Mouse (Mus musculus) ovary, postnatal 14 days (tissue): ENCODE results near the gene Khdc4.
A peak's percentile ranks its signal among the peaks of the same experiment; 100 is the strongest.

Experiments
- DNase-seq: peaks from one replicate; pipeline ENCODE4 v3.0.0; 2022; ENCODE audit warnings: low spot score

The Khdc4 gene

GRCm38 (mm10) chr3:88736556-88736955 is 51.0 kb downstream of the Khdc4 start:
- no peak for DNase-seq

- peak; percentile 42 for DNase-seq
Observed at GRCm38 (mm10) chr3:88738641-88739040, 53.0 kb downstream of the Khdc4 start.

- DNase-seq: no peak
Observed at GRCm38 (mm10) chr3:88740147-88740546, 54.5 kb downstream of the Khdc4 start.

GRCm38 (mm10) chr3:88745534-88745933 is 59.9 kb downstream of the Khdc4 start:
- DNase-seq: no peak

GRCm38 (mm10) chr3:88746139-88746870 is 60.7 kb downstream of the Khdc4 start:
- DNase-seq: no peak

- no peak for DNase-seq
Observed at GRCm38 (mm10) chr3:88746871-88747231, 61.2 kb downstream of the Khdc4 start.

GRCm38 (mm10) chr3:88754283-88754682 is 68.7 kb downstream of the Khdc4 start:
- no peak for DNase-seq

GRCm38 (mm10) chr3:88755541-88755940 is 69.9 kb downstream of the Khdc4 start:
- DNase-seq: no peak

- DNase-seq: no peak
Observed at GRCm38 (mm10) chr3:88756276-88756675, 70.7 kb downstream of the Khdc4 start.

- DNase-seq: peak; percentile 78
Observed at GRCm38 (mm10) chr3:88758045-88758500, 72.5 kb downstream of the Khdc4 start.

GRCm38 (mm10) chr3:88761619-88762018 is 76.0 kb downstream of the Khdc4 start:
- DNase-seq: no peak

- DNase-seq: no peak
Observed at GRCm38 (mm10) chr3:88762401-88762831, 76.8 kb downstream of the Khdc4 start.
